Mouse (Mus musculus): ENCODE data around the gene Vmn1r202. TPM values are rescaled to one million over a fixed set of nuclear protein-coding genes. Genes with fewer than 3 reads are reported as not detected.

Gene Vmn1r202
- 0.05 TPM for polyA plus RNA-seq (2017; shearing (Covaris generic))

DNA sequence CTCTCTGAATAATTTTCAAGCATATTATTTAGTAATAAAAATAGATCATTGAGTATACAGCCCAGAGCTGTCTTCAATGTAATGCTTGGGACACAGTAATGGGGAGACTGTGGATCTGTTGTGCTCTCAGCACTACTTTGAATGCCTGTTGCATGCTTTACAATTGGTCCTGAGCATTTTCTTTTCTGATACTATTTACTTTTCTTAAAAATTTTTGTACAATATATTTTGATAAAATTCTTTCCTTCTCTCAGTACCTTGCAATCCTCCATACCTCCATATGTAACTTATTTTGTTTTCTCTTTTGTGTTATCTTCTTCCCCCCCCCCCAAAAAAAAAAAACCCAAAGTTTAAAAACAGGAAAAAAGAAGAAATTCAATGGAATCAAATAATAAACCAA is at the start of gene Vmn1r202:
Gene Vmn1r202 (minus strand): TSS at position 101 of the 400 bp plus-strand sequence.

DNA sequence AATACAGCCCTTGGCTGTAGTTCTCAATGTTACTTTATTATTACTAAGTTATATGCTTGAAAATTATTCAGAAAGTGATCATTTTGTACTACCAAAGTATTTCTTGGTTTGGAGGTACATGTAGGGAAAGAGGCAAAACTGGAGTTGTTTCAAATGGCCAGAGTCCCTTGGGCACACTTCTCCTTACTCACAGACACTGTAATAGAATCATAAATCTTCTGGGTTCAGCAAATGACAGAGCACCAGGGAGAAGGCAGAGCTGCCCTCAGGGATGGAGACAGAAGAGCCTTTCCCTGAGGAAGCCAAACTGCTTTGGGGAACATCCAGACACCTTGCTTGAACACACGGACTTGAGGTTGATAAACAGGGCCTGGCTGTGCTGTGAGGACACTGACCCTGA is 47.7 kb upstream of the Vmn1r202 start, which contains the start of gene Vmn1r204:
Gene Vmn1r204 (plus strand): TSS at position 301 of the 400 bp plus-strand sequence.

DNA sequence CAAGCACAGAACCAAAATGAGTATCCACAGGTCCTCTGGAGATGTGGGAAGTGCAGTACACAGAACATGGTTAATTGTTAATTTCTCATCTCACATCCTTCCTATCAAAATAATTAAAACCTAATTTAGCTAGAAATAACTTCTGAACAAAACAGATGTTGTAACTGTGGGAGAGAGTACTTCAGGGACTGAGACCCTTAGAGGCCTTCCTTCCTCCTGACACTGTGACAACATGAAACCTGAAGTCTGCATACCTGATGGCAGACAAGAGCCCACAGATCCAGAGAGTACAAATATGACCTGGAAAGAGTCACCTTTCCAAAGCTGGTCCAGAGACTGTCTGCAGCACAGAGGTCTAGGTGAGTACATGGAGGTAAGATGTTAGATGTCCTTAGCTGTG is 12.6 kb upstream of the Vmn1r202 start, which contains the start of gene Vmn1r203:
Gene Vmn1r203 (plus strand): TSS at position 301 of the 400 bp plus-strand sequence.

DNA sequence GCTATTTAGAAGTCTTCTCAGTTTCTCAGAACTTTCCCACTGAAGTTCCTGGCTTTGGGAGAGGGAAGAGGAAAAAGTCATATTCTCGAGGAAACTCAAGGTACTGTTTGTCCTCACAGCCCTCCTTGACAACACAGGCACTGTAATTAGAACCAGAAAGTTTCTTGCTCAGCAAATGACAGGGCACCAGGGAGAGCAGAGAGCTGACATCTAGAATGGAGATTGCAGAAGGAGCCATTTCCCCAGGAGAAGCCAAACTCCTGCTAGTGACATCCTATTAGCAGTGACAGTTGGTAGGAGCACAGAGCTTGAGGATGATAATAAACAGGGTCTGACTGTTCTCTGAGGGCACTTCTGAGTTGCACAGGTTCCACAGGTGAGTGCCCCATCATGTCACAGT is 33.6 kb downstream of the Vmn1r202 start, which contains the start of gene Vmn1r201:
Gene Vmn1r201 (plus strand): TSS at position 301 of the 400 bp plus-strand sequence.

Other genes with a start within 250 kb of the Vmn1r202 start
- gene Vmn1r195, start 234.9 kb downstream of the Vmn1r202 start, polyA plus RNA-seq (2017; shearing (Covaris generic)): not detected
- not detected for gene Vmn1r196, start 215.5 kb downstream of the Vmn1r202 start, polyA plus RNA-seq (2017; shearing (Covaris generic))
- gene Vmn1r197, start 180.8 kb downstream of the Vmn1r202 start, polyA plus RNA-seq (2017; shearing (Covaris generic)): 0.07 TPM
- 0.06 TPM for gene Vmn1r198, start 155.0 kb downstream of the Vmn1r202 start, polyA plus RNA-seq (2017; shearing (Covaris generic))
- gene Vmn1r199, start 125.6 kb downstream of the Vmn1r202 start, polyA plus RNA-seq (2017; shearing (Covaris generic)): not detected
- gene Vmn1r200, start 115.0 kb downstream of the Vmn1r202 start, polyA plus RNA-seq (2017; shearing (Covaris generic)): not detected
- not detected for gene Vmn1r201, start 33.5 kb downstream of the Vmn1r202 start, polyA plus RNA-seq (2017; shearing (Covaris generic))
- gene Vmn1r203, start 12.7 kb upstream of the Vmn1r202 start, polyA plus RNA-seq (2017; shearing (Covaris generic)): 0.15 TPM
- not detected for gene Vmn1r204, start 47.8 kb upstream of the Vmn1r202 start, polyA plus RNA-seq (2017; shearing (Covaris generic))
- gene Vmn1r205, start 87.6 kb upstream of the Vmn1r202 start, polyA plus RNA-seq (2017; shearing (Covaris generic)): not detected
- not detected for gene Vmn1r206, start 118.9 kb upstream of the Vmn1r202 start, polyA plus RNA-seq (2017; shearing (Covaris generic))
- 0.10 TPM for gene Vmn1r207-ps, start 224.2 kb upstream of the Vmn1r202 start, polyA plus RNA-seq (2017; shearing (Covaris generic))